Mouse (Mus musculus) heart, embryonic 12.5 days (tissue): ENCODE results near the gene Pla2g4f. TPM values are rescaled to one million over a fixed set of nuclear protein-coding genes. Genes with fewer than 3 reads are reported as not detected.

Experiments used
- ATAC-seq: fragments of 200-750 bp; cut with Nextera tagmentation; 2 replicates; pipeline ENCODE4 v1.8.0; 2017; ENCODE audit warnings: moderate TSS enrichment, moderate library complexity; ENCODE audit not compliant: insufficient number of reproducible peaks, low FRiP score
- H3K27ac ChIP-seq: fragments of 300-500 bp; sonication (generic); 2 replicates; pipeline ENCODE4 v1.5.1; 2016; ENCODE audit warnings: mild to moderate bottlenecking, moderate library complexity; ENCODE audit not compliant: poor library complexity, severe bottlenecking
- H3K27me3 ChIP-seq: fragments of 300-500 bp; sonication (generic); replicated peaks from 2 replicates; pipeline ENCODE4 v1.6.1; 2016; ENCODE audit warnings: mild to moderate bottlenecking, moderate library complexity
- H3K36me3 ChIP-seq: fragments of 300-500 bp; sonication (generic); 2 replicates; pipeline ENCODE4 v1.6.1; 2016; ENCODE audit warnings: mild to moderate bottlenecking, moderate library complexity
- H3K4me1 ChIP-seq: fragments of 300-500 bp; sonication (generic); replicated peaks from 2 replicates; pipeline ENCODE4 v1.6.1; 2016; ENCODE audit warnings: mild to moderate bottlenecking
- H3K4me2 ChIP-seq: fragments of 300-500 bp; sonication (generic); 2 replicates; pipeline ENCODE4 v1.6.1; 2016; ENCODE audit warnings: mild to moderate bottlenecking, moderate library complexity
- H3K4me3 ChIP-seq: fragments of 300-500 bp; sonication (generic); 2 replicates; pipeline ENCODE4 v1.5.1; 2016; ENCODE audit warnings: mild to moderate bottlenecking
- H3K9ac ChIP-seq: fragments of 300-500 bp; sonication (generic); 2 replicates; pipeline ENCODE4 v1.6.1; 2016; ENCODE audit warnings: mild to moderate bottlenecking, moderate library complexity
- H3K9me3 ChIP-seq: fragments of 300-500 bp; sonication (generic); replicated peaks from 2 replicates; pipeline ENCODE4 v1.6.1; 2016; ENCODE audit warnings: mild to moderate bottlenecking, moderate library complexity
- WGBS: fragments of 180-500 bp; shearing (Covaris S2); methylation state at CpG from one replicate; pipeline ENCODE4 v1.1.7; 2016; 5-methylcytosine and 5-hydroxymethylcytosine counted together
- polyA plus RNA-seq: library from polyadenylated mRNA; unstranded; fragments of >200 nt; fragmentation: Nextera tagmentation; extraction: Ambion mirVana; gene quantifications from 2 replicates; pipeline ENCODE4 v1.2.1, GENCODE M21; 2016

Gene Pla2g4f
- polyA plus RNA-seq, 1 experiment from 2014 or later, result not detected

DNA sequence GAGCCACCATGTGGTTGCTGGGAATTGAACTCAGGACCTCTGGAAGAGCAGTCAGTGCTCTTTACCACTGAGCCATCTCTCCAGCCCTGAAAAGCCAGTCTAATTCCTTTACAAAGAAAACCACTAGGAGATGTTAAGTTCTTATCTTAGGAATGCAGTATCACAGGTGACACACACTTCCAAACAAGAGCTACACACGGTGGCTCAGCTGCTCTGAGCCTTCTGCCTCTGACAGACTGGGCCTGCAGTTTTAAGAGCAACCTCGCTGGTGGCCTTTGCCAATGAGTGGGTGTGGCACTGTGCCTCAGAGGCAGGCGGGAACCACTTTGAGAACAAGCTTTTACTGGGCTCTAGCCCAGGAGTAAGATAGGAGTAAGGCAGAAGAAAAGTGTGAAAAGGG is 9.9 kb downstream of the Pla2g4f start:
- no peak for ATAC-seq

DNA sequence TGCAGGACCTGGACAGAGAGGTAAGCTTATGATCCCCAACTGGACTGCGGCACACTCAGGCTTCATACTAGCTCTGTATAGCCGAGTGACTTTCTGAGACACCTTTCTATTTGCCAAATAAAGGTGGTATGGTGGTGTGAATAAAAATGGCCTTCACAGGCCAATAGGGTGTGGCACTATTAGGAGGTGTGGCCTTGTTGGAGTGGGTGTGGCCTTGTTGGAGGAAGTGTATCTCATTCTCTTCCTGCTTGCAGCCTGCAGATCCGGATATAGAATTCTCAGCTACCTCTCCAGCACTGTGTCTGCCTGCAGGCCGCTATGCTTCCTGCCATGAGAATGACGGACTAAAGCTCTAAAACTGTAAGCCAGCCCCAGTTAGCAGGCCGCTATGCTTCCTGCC is 12.9 kb downstream of the Pla2g4f start:
- no peak for ATAC-seq
- no peak overlapping the region for H3K4me2 ChIP-seq
- H3K4me3 ChIP-seq, result no peak overlapping the region
- H3K36me3 ChIP-seq, result no peaks in the 10 kb centered on the region
- no peak overlapping the region for H3K27ac ChIP-seq
- H3K4me1 ChIP-seq, result peaks cover 4% of the 10 kb centered on the region
- 90% methylated on average over 6 of the region's 6 CpGs for WGBS
- H3K9ac ChIP-seq, result no peak overlapping the region
- H3K9me3 ChIP-seq, result peaks cover 7% of the 10 kb centered on the region; the same call in 1 of the 2 replicates
- 0 out of 2 replicates have a peak, but pooled peaks cover 2% of the 10 kb centered on the region for H3K27me3 ChIP-seq

More for the DNA sequence above, 9.9 kb downstream of the Pla2g4f start:
- Histone ChIP-seq H3K27ac (no peak overlapping the region), H3K9ac (no peak overlapping the region), H3K4me3 (no peak overlapping the region), H3K27me3 (0 out of 2 replicates have a peak, but pooled peaks cover 2% of the 10 kb centered on the region), H3K36me3 (no peaks in the 10 kb centered on the region), H3K9me3 (peaks cover 7% of the 10 kb centered on the region; the same call in 1 of the 2 replicates), H3K4me2 (no peak overlapping the region), H3K4me1 (peaks cover 4% of the 10 kb centered on the region)
- whole genome bisulfite sequencing, result 12% methylated on average over 3 of the region's 3 CpGs

DNA sequence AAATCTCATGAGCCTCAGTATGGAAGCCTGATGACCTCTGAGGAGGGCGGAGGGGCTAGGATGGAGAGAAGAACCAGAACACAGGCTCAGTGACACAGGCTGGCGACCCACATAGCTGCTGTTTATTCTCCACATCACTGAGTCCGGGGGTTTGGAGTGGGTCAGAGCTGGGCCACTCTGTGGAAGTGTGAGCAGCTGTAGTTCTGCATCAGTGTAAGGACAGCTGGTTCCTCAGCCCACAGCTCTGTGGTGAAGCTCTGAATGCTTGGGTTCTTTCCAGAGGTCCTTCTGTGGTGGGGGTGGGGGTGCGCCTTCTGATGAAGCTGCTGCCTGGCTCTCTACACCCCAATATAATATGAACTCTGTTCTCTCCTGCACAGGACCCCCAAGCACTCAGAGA is 14.1 kb downstream of the Pla2g4f start:
- WGBS, result 73% methylated on average over 4 of the region's 4 CpGs

DNA sequence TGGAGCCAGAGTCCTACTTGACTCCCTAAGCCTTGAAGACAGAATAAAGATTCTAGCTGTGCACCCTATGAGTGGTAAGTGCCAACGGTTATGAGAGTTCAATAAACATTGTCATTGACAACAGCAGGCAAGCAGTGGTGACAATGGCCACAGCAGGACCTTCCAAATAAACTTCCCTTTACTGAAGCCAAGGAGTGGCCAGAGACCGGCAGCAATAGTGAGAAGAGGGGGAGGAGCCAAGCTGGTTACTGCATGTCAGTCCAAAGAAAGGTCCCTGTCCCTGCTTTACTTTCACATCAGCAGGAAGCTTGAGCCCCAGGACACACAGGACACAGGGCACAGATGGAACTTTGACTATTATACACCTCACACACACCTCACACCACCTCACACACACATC is 17.8 kb downstream of the Pla2g4f start:
- ATAC-seq, result no peak
- Histone ChIP-seq H3K27me3 (no peaks in the 10 kb centered on the region), H3K4me2 (no peak overlapping the region), H3K36me3 (no peaks in the 10 kb centered on the region), H3K9me3 (peaks cover 1% of the 10 kb centered on the region; the same call in 1 of the 2 replicates), H3K4me1 (no peaks in the 10 kb centered on the region), H3K9ac (no peak overlapping the region), H3K4me3 (no peak overlapping the region), H3K27ac (no peak overlapping the region)
- WGBS, result 25% methylated on average over 2 of the region's 2 CpGs

More for the DNA sequence above, 14.1 kb downstream of the Pla2g4f start:
- ATAC-seq, result no peak
- H3K36me3 ChIP-seq, result no peaks in the 10 kb centered on the region
- peaks cover 7% of the 10 kb centered on the region; the same call in 1 of the 2 replicates for H3K9me3 ChIP-seq
- no peak overlapping the region for H3K9ac ChIP-seq
- no peak overlapping the region for H3K27ac ChIP-seq
- H3K4me2 ChIP-seq, result no peak overlapping the region
- H3K4me3 ChIP-seq, result no peak overlapping the region
- H3K27me3 ChIP-seq, result 0 out of 2 replicates have a peak, but pooled peaks cover under 1% of the 10 kb centered on the region
- peaks cover 4% of the 10 kb centered on the region for H3K4me1 ChIP-seq

DNA sequence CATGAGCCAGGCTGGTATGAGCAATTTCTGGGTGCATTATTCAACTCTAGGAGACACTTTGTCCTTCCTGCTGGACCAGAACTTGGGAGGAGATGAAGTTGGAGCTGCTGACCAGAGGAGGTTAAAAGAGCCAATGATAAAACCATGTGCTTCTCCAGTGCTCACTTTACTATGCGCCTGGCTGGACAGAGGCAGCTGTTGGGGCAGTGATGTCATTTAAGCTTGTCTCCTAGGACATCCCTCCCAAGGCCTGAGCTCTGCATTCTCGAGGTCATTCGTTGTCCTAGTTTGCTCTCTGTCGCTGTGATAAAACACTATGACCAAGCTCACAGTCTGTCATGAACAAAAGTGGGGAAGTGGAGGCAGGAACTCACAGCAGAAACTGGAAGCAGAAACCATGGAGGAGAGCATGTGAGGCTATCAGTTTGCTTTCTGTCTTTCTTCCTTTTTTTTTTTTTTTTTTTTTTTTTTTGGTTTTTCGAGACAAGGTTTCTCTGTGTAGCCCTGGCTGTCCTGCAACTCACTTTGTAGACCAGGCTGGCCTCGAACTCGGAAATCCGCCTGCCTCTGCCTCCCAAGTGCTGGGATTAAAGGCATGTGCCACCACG is 22.4 kb downstream of the Pla2g4f start:
- no peaks in the 10 kb centered on the region for H3K9me3 ChIP-seq
- no peaks in the 10 kb centered on the region for H3K27me3 ChIP-seq
- H3K4me3 ChIP-seq, result no peak overlapping the region
- no peaks in the 10 kb centered on the region for H3K4me1 ChIP-seq
- no peaks in the 10 kb centered on the region for H3K36me3 ChIP-seq
- 69% methylated on average over 8 of the region's 9 CpGs for WGBS
- ATAC-seq, result no peak
- H3K9ac ChIP-seq, result no peak overlapping the region
- no peak overlapping the region for H3K4me2 ChIP-seq
- H3K27ac ChIP-seq, result no peak overlapping the region

DNA sequence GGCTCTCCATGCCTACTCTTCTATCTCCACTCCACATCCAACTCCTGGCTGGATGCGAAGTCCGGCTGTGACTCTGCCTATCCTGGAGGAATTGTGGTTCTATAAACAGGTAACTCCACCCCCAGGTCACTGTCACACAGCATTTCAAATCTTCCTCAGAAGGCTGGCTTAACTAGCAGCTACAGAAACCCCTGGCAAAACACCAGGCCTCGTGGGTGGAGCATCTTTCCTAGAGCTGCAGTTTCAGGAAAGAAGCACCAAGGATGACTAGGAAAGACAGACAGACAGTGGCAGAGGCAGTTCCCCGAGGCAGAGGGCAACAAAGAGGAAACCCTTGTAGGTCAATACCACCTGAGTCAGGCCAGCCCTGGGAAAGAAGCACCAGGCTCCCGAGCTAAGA is 25.0 kb downstream of the Pla2g4f start, which contains the start of gene Pla2g4d:
Pla2g4d (minus strand) TSS at position 203 of the 400 bp plus-strand sequence.
- no peaks in the 10 kb centered on the region for H3K4me1 ChIP-seq
- ATAC-seq, result no peak
- no peak within 1 kb of the TSS for H3K4me2 ChIP-seq
- H3K4me3 ChIP-seq, result no peak within 1 kb of the TSS
- no peaks in the 10 kb centered on the region for H3K36me3 ChIP-seq
- H3K9ac ChIP-seq, result no peak within 1 kb of the TSS
- H3K27ac ChIP-seq, result no peak within 1 kb of the TSS
- no peaks in the 10 kb centered on the region for H3K27me3 ChIP-seq
- WGBS, result 74% methylated on average over 5 of the region's 5 CpGs
- H3K9me3 ChIP-seq, result no peaks in the 10 kb centered on the region

DNA sequence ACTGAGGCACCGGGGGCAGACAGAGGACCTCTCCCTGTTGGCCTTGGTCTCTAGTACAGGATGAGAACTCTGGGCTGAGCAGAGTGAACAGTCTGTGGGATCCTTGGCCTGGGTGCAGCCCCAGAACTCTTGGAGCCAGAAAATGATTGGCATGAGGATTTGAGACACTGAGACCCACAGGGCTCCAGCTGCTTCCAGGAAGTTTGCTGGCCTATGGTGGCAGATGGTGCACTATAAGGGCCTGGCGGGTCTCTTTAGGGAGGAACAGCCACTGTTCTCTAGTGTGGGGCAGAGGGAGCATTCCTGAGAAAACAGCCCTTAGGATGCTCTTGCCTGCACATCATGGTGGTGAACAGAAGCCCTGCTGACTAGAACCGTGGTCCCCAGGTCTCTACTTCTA is 25.6 kb downstream of the Pla2g4f start:
- H3K9ac ChIP-seq, result no peak overlapping the region
- H3K9me3 ChIP-seq, result no peaks in the 10 kb centered on the region
- H3K27ac ChIP-seq, result no peak overlapping the region
- H3K27me3 ChIP-seq, result no peaks in the 10 kb centered on the region
- 70% methylated on average over 3 of the region's 3 CpGs for WGBS
- H3K4me1 ChIP-seq, result no peaks in the 10 kb centered on the region
- H3K36me3 ChIP-seq, result no peaks in the 10 kb centered on the region
- no peak overlapping the region for H3K4me3 ChIP-seq
- ATAC-seq, result no peak
- no peak overlapping the region for H3K4me2 ChIP-seq

DNA sequence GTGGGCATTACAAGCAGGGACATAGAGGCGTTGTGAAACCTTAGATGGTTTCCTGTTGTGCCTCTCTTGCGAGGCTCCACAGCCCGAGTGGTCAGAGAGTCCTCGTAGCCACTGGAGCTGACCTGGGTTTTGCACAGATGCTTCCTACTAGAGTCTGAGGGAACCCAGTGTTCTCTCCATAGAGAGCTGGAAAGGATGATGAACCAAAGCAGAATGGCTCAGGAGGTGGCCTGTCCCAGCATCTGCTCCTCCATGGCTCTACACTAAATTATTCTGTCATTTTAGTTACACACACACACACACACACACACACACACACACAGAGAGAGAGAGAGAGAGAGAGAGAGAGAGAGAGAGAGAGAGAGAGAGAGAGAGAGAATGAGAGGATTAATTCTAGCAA is 28.3 kb downstream of the Pla2g4f start:
- Histone ChIP-seq H3K36me3 (no peaks in the 10 kb centered on the region), H3K27me3 (no peaks in the 10 kb centered on the region), H3K4me3 (no peak overlapping the region), H3K9ac (no peak overlapping the region), H3K27ac (no peak overlapping the region), H3K4me1 (no peaks in the 10 kb centered on the region), H3K9me3 (no peaks in the 10 kb centered on the region), H3K4me2 (no peak overlapping the region)
- WGBS, result 67% methylated on average over 4 of the region's 4 CpGs
- ATAC-seq, result no peak

DNA sequence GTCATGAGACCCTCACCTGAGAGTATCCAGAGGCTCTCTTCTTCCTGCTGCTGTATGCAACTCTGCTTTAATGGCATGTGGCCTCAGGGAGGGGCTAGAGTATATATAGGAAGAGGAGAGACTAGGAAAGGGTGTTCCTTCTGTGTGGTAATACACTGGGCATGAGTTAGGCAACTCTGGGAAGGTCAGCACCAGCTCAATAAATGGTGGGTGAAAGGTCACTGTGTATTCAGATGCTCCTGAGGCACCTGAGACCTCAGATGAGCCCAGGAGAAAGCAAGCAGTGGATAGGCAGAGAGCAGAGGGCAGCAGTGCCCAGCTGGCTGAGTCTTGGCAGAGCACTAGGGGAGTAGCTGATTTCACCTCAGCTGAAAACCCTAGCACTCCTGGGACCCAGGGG is 29.3 kb downstream of the Pla2g4f start:
- Histone ChIP-seq H3K4me3 (no peak overlapping the region), H3K36me3 (no peaks in the 10 kb centered on the region), H3K9ac (no peak overlapping the region), H3K27ac (no peak overlapping the region), H3K4me1 (no peaks in the 10 kb centered on the region), H3K4me2 (no peak overlapping the region), H3K9me3 (no peaks in the 10 kb centered on the region), H3K27me3 (no peaks in the 10 kb centered on the region)
- no peak for ATAC-seq

DNA sequence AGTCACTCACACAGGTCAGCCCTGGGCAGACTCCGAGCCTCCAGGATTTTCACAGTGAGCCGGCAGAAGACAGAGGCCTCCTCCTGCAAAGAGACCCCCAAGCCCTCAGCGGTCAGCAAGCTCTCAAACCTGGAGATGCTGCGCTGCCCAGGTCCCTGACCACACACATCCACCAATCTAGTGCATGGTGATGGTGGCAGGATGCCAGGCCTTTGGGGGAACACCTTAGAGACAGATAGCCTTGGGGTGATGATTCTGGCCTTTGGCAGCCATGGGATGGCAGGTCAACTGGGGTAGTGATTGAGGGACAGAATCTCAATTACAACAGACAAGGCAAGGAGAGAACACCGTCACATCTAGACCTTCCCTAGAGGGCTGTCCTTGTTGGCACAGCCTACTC is 29.9 kb downstream of the Pla2g4f start:
- 80% methylated on average over 5 of the region's 5 CpGs for WGBS
- Histone ChIP-seq H3K27ac (no peak overlapping the region), H3K9ac (no peak overlapping the region), H3K4me2 (no peak overlapping the region), H3K36me3 (no peaks in the 10 kb centered on the region), H3K27me3 (no peaks in the 10 kb centered on the region), H3K9me3 (no peaks in the 10 kb centered on the region), H3K4me1 (no peaks in the 10 kb centered on the region), H3K4me3 (no peak overlapping the region)
- ATAC-seq, result no peak

DNA sequence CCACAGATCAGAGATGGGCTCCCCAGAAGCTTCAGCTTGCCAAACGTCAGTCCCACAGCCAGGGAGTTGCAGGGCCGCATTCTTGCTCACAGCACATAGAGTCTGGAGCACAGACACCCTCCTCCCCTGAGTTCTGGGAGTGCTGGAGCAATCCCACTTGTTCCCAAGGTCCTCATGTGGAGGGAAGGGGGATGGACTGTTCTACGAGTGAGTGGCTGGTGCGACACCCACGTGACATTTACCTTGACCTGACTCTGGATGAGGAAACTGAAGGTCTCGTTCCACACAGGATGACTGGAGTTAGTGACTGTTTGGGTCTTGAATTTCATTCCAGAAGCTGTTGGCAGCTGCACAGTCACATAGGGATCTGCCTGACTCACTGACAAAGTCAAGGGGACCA is 30.4 kb downstream of the Pla2g4f start:
- H3K27ac ChIP-seq, result no peak overlapping the region
- H3K4me1 ChIP-seq, result no peaks in the 10 kb centered on the region
- ATAC-seq, result no peak
- H3K9ac ChIP-seq, result no peak overlapping the region
- no peaks in the 10 kb centered on the region for H3K27me3 ChIP-seq
- no peak overlapping the region for H3K4me2 ChIP-seq
- H3K36me3 ChIP-seq, result no peaks in the 10 kb centered on the region
- no peak overlapping the region for H3K4me3 ChIP-seq
- WGBS, result 40% methylated on average over 6 of the region's 6 CpGs
- no peaks in the 10 kb centered on the region for H3K9me3 ChIP-seq

DNA sequence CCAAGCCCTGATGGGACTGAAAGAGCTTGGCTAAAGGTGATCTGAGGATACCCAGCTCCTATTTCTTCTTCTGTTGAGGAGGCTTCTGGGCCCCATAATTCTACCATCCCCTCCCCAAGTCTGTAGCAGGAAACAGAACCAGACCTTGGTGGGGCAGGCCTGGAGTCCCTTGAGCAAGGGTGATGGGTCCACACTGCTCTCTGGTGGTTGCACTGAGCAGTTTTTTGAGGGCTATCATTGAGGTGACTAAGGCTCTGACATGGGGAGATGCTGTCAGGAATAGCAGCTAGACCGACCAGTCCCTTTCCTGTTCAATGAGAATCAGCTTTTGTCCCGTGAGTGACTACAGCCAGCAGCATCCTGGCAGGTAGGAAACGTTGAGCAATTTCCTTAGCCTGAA is 32.7 kb downstream of the Pla2g4f start:
- Histone ChIP-seq H3K9me3 (no peaks in the 10 kb centered on the region), H3K4me1 (no peaks in the 10 kb centered on the region), H3K36me3 (no peaks in the 10 kb centered on the region), H3K27ac (no peak overlapping the region), H3K27me3 (no peaks in the 10 kb centered on the region), H3K9ac (no peak overlapping the region), H3K4me2 (no peak overlapping the region), H3K4me3 (no peak overlapping the region)
- 47% methylated on average over 3 of the region's 3 CpGs for WGBS
- no peak for ATAC-seq
